Mouse (Mus musculus) midbrain, embryonic 14.5 days (tissue): Measurements from ENCODE around the gene Sptb. TPM values are rescaled to one million over a fixed set of nuclear protein-coding genes. Genes with fewer than 3 reads are reported as not detected.

Experiments
- ATAC-seq: fragments of 200-750 bp; cut with Nextera tagmentation; 2 replicates; pipeline ENCODE4 v1.8.0; 2017; ENCODE audit warnings: moderate number of reproducible peaks, moderate library complexity; ENCODE audit not compliant: low FRiP score, low TSS enrichment
- DNase-seq: peaks from one replicate; pipeline ENCODE4 v3.0.0-alpha.2; 2015
- H3K27ac ChIP-seq: fragments of 300-500 bp; sonication (generic); replicated peaks from 2 replicates; pipeline ENCODE4 v1.5.1; 2014; ENCODE audit warnings: mild to moderate bottlenecking, low read depth, low read length, moderate library complexity
- H3K27me3 ChIP-seq: fragments of 300-500 bp; sonication (generic); 2 replicates; pipeline ENCODE4 v1.6.1; 2014; ENCODE audit warnings: low read length, control low read depth, mixed read lengths; ENCODE audit not compliant: control insufficient read depth, insufficient read depth
- H3K36me3 ChIP-seq: fragments of 300-500 bp; sonication (generic); 2 replicates; pipeline ENCODE4 v1.6.1; 2014; ENCODE audit warnings: low read length, control low read depth; ENCODE audit not compliant: control insufficient read depth, insufficient read depth
- H3K4me1 ChIP-seq: fragments of 300-500 bp; sonication (generic); 2 replicates; pipeline ENCODE4 v1.6.1; 2014; ENCODE audit warnings: mild to moderate bottlenecking, antibody characterized with exemption, low read length, control low read depth; ENCODE audit not compliant: control insufficient read depth, insufficient read depth
- H3K4me2 ChIP-seq: fragments of 300-500 bp; sonication (generic); 2 replicates; pipeline ENCODE4 v1.6.1; 2014; ENCODE audit warnings: mild to moderate bottlenecking, low read length, moderate library complexity
- H3K4me3 ChIP-seq: fragments of 300-500 bp; sonication (generic); replicated peaks from 2 replicates; pipeline ENCODE4 v1.5.1; 2014; ENCODE audit warnings: low read depth, low read length
- H3K9ac ChIP-seq: fragments of 300-500 bp; sonication (generic); replicated peaks from 2 replicates; pipeline ENCODE4 v1.6.1; 2014; ENCODE audit warnings: mild to moderate bottlenecking, low read length, moderate library complexity
- H3K9me3 ChIP-seq: fragments of 300-500 bp; sonication (generic); 2 replicates; pipeline ENCODE4 v1.6.1; 2016; ENCODE audit warnings: low read length, control low read depth, mixed read lengths; ENCODE audit not compliant: control insufficient read depth
- WGBS: fragments of 180-500 bp; shearing (Covaris S2); extraction: QIAGEN DNeasy Blood & Tissue Kit; methylation state at CpG from one replicate; pipeline ENCODE4 v1.1.7; 2014; 5-methylcytosine and 5-hydroxymethylcytosine counted together
- polyA plus RNA-seq: library from polyadenylated mRNA; unstranded; fragments of >200 nt; fragmentation: Nextera tagmentation; extraction: Ambion mirVana; gene quantifications from 2 replicates; pipeline ENCODE4 v1.2.1, GENCODE M21; 2014

Gene Sptb
- polyA plus RNA-seq, 1 experiment from 2014 or later = 4.2 TPM

DNA sequence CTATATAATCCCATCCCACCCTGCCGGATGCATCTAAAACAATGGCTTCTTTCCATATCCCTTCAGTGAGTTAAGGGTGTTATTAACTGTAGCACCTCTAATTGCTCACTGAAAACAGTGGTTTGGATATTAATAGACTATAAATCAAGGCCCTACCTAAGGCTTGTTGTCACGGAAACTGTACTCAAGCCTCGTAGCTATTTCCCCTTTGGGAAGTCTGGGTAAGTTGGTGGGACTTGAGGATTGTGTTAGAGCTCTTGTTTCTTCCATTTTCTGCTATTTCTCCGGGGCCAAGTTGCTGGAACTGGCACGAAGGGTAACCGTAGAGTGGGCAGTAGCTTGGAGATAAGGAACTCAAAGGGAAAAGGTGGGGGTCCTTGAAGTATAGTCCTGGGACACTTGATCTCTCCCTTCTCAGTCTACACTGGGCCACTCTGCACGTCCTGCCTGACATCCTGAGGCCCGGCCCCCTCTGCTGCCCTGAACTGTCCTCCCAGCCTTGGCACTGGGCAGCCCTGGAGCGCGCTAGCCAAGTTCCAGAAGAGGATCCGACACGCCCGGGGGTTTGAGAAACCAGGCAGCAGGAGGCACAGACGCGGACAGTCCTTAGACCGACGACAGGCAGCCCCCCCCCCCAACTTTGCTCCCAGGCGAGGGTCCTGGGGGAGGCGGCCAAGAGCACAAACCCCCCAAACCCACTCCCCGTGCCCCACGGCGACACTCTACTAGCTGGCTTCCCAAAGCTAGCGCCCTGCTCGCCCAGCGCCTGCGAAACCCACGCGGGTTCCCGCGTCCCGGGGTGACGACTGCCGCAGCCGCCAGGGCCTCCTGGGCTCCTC, 1.2 kb downstream of the Sptb start:
- peak overlapping the region; percentile 73 for H3K9ac ChIP-seq
- peak; percentile 47; the same call in 1 of the 2 replicates for ATAC-seq
- peaks cover 27% of the 10 kb centered on the region for H3K27me3 ChIP-seq

DNA sequence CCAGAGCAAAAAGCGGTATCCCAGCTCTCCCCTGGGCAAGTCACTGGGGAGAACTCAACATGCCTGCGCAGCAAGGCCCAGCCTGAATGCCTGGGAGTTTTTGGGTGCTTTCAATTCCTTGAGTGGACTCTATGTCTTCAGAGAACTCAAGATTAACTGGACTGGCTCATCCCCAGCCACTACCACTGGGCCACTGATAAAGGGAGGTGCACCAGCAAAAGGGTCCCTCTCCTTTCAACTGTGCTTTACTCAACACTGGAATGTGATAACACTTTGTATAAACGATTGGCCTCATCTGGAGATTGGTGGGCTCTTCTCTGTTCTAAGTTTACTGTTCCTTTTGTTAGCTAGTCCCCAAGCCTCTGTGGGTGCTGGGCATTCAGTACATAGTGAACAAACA, 2.2 kb downstream of the Sptb start:
- Histone ChIP-seq H3K4me3 (no peak overlapping the region), H3K9me3 (no peaks in the 10 kb centered on the region), H3K27ac (no peak overlapping the region), H3K27me3 (peaks cover 26% of the 10 kb centered on the region), H3K36me3 (no peaks in the 10 kb centered on the region), H3K4me2 (no peak overlapping the region), H3K9ac (no peak overlapping the region), H3K4me1 (0 out of 2 replicates have a peak, but pooled peaks cover 7% of the 10 kb centered on the region)
- DNase-seq (no peak), ATAC-seq (no peak)
- WGBS = 77% methylated on average over 3 of the region's 3 CpGs

More for the DNA sequence above, 1.2 kb downstream of the Sptb start:
- Histone ChIP-seq H3K36me3 (no peaks in the 10 kb centered on the region), H3K27ac (no peak overlapping the region), H3K4me2 (peak overlapping the region; percentile 100), H3K9me3 (no peaks in the 10 kb centered on the region), H3K4me3 (peak overlapping the region; percentile 71), H3K4me1 (0 out of 2 replicates have a peak, but pooled peaks cover 7% of the 10 kb centered on the region)
- 4% methylated on average over 33 of the region's 34 CpGs for WGBS
- peak; percentile 44 for DNase-seq

DNA sequence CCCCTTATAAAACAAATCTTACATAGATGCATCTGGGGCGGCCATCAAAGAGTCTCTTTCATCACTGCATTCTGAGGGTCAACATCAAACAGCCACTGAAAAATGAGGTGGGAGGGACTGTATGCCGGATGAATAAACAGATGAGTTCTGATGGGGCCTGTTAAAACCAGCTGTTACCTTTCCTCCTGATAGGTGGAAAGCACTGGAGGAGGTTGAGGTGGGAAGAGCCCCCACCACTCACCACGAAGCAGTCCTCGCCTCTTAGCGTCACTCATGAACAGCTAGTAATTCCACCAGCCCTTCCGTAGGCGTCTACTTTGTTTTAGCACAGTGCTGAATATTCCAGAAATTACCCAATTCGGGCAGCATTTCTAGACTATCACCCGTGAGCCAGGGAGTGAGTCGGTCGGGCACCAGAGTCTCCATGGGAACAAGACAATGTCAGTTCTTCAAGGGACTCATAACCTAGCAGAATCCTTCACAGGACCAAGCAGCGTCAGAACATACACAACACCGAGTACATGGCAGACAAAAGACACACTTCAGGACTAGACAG, 13.9 kb downstream of the Sptb start:
- no peaks in the 10 kb centered on the region for H3K9me3 ChIP-seq
- no peak overlapping the region for H3K9ac ChIP-seq
- ATAC-seq = no peak

DNA sequence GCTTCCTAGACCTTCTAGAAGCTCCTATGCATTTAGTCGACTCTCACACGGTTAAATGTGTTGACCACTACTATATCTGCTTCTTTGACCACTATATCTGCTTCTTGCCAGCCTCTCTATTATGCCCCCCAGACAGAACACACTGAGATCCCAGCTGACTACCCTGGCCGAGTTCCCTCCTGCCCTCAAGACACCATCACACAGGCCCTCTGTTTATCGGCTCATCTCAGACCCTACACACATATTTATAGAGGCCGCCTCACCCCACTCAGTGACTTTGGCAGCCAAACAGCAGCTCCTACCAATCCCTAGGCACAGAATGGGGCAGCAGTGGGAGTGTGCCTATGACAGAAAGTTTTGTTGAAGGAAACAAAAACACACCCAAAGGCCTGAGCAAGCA, 14.6 kb downstream of the Sptb start:
- no peak overlapping the region for H3K4me3 ChIP-seq
- H3K27me3 ChIP-seq = no peaks in the 10 kb centered on the region
- H3K27ac ChIP-seq = no peak overlapping the region
- 69% methylated on average over 5 of the region's 5 CpGs for WGBS
- no peaks in the 10 kb centered on the region for H3K36me3 ChIP-seq
- peaks cover 9% of the 10 kb centered on the region for H3K4me1 ChIP-seq
- DNase-seq = no peak
- H3K9me3 ChIP-seq = no peaks in the 10 kb centered on the region
- no peak for ATAC-seq
- no peak overlapping the region for H3K9ac ChIP-seq
- H3K4me2 ChIP-seq = no peak overlapping the region

More for the DNA sequence above, 13.9 kb downstream of the Sptb start:
- no peaks in the 10 kb centered on the region for H3K36me3 ChIP-seq
- H3K4me1 ChIP-seq = peaks cover 9% of the 10 kb centered on the region
- no peak overlapping the region for H3K27ac ChIP-seq
- no peaks in the 10 kb centered on the region for H3K27me3 ChIP-seq
- WGBS = 88% methylated on average over 13 of the region's 13 CpGs
- H3K4me2 ChIP-seq = no peak overlapping the region
- DNase-seq = no peak
- no peak overlapping the region for H3K4me3 ChIP-seq

DNA sequence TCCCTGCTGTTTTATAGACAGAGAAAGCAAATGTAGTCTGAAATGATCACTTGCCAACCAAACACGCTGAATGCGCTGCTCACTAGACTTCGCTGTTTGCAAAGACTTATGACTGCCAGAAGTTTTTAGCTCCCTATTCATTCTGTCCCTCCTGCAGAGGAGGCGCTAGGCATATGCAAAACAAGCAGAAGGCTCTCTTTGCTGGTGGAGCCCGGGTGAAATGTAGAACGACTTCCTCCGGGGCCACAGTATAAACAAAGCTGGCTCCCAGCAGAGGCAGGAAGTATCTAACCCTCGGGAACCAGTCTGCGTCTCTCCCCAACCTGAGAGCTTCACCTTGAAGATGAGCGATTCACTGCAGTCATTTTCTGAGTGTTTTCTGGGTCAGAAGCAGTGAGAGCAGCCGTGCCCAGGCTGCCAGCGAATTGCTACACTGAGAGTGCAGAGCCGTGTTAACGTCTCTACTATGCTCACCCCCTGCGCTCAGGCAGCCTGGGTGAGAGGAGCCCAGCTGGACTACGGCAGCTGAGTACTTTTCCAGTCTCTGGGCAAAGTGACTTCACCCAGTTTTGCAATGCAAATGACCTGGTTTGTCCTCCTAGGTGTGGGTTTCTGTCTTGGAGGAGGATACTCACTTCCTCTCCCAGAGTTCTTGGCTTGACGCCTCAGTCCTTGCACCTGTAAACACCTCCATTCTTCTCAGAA, 15.4 kb downstream of the Sptb start:
- DNase-seq (peak; percentile 60), ATAC-seq (no peak)
- Histone ChIP-seq H3K4me3 (peak overlapping the region; percentile 19; the same call in 1 of the 2 replicates), H3K4me1 (peaks cover 9% of the 10 kb centered on the region), H3K27me3 (no peaks in the 10 kb centered on the region), H3K9me3 (no peaks in the 10 kb centered on the region), H3K27ac (no peak overlapping the region), H3K4me2 (peak overlapping the region; percentile 54), H3K9ac (peak overlapping the region; percentile 31; the same call in 1 of the 2 replicates), H3K36me3 (no peaks in the 10 kb centered on the region)
- WGBS = 4% methylated on average over 17 of the region's 17 CpGs

DNA sequence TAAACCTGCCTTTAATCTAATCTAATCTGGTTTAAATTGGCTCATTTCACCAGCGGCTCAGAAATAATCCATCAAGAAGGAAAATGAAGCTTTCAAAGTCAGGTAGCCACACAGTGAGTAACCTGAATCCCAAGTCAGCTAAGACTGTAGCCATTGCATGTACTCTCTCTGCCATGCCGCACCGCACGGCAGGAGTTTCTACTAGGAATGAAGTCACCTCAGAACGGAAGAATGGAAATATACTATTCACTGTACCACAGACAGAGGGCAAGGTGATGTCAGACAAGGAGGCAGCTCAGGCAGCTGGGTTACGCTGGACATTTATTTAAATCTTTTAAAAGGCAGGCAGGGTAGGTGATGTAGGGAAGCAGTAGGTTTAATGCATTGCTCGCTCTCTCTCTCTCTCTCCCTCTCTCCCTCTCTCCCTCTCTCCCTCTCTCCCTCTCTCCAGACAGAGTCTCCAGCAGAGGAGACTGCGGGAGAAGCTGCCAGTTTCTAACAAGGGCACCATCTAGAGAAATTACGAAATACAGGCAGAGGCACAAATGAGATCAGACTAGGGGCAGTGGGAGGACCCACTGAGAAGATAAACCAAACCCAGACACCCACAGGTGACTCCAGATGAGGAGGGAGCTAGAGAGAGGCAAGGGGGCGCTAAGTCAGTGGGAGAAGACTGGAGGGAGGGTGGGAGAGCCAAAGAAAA, 22.7 kb downstream of the Sptb start:
- Histone ChIP-seq H3K4me2 (no peak overlapping the region), H3K36me3 (no peaks in the 10 kb centered on the region), H3K4me1 (no peaks in the 10 kb centered on the region), H3K9me3 (no peaks in the 10 kb centered on the region), H3K9ac (no peak overlapping the region), H3K27me3 (no peaks in the 10 kb centered on the region), H3K4me3 (no peak overlapping the region), H3K27ac (no peak overlapping the region)
- 77% methylated on average over 10 of the region's 10 CpGs for WGBS
- no peak for ATAC-seq
- DNase-seq = no peak

DNA sequence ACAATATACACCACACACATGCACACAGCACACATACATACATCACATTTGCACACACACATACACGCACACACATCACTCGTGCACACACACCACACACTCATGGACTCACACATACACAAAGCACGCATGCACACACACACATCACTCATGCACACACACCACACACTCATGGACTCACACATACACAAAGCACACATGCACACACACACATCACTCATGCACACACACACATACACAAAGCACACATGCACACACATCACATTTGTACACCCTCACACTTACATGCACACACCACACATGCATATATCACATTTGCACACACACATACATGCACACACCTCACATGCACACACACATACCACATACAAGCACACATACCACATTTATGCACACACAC, 24.7 kb downstream of the Sptb start:
- H3K4me3 ChIP-seq = no peak overlapping the region
- H3K27ac ChIP-seq = no peak overlapping the region
- H3K36me3 ChIP-seq = no peaks in the 10 kb centered on the region
- H3K9ac ChIP-seq = no peak overlapping the region
- no peak for ATAC-seq
- H3K4me2 ChIP-seq = no peak overlapping the region
- WGBS = 94% methylated on average over 3 of the region's 3 CpGs
- H3K27me3 ChIP-seq = no peaks in the 10 kb centered on the region
- H3K9me3 ChIP-seq = no peaks in the 10 kb centered on the region
- DNase-seq = no peak
- no peaks in the 10 kb centered on the region for H3K4me1 ChIP-seq

DNA sequence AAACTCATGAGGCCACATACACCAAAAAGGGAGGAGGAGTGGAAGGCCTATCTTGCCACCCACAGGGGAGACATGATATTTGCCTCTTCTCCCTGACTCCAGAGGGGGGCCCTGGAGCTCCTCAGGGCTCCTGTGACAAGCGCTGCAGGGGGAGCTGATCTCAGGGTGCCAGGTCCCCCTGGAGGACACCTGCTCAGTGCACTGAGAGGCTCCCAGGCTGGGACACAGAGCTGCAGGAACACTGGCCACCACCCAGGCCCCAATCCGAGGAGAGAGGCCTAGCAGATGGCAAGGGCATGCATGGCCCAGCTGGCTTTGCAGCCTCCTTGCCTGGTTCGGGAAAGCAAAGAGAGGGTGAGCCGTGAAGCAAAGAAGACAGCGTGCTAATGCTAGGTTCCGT, 25.9 kb downstream of the Sptb start:
- 67% methylated on average over 6 of the region's 6 CpGs for WGBS
- no peak overlapping the region for H3K4me2 ChIP-seq
- H3K27ac ChIP-seq = no peak overlapping the region
- no peaks in the 10 kb centered on the region for H3K4me1 ChIP-seq
- no peaks in the 10 kb centered on the region for H3K36me3 ChIP-seq
- no peak for DNase-seq
- H3K9ac ChIP-seq = no peak overlapping the region
- no peak for ATAC-seq
- H3K4me3 ChIP-seq = no peak overlapping the region
- H3K9me3 ChIP-seq = no peaks in the 10 kb centered on the region
- H3K27me3 ChIP-seq = no peaks in the 10 kb centered on the region
